Mouse (Mus musculus) CD4-positive, CD25-positive, alpha-beta regulatory T cell, adult 4 months (primary cell): ENCODE results near the gene March11. TPM values are rescaled to one million over a fixed set of nuclear protein-coding genes. Genes with fewer than 3 reads are reported as not detected.

Experiments used
- ATAC-seq: one replicate; pipeline ENCODE4 v1.8.0; 2017
- polyA plus RNA-seq, 2 experiments: library from polyadenylated mRNA; unstranded; fragments of 100-300 nt; shearing (Covaris generic); gene quantifications; one replicate each; pipeline ENCODE4 v1.2.1; 2017

March11 gene
- polyA plus RNA-seq = under 1 TPM in 1 of 2 experiments, not detected in 1; 0.42 TPM

- no peak for ATAC-seq
These were observed at the start of gene March11 for GRCm38 (mm10) chr15:26308629-26309230. March11 (plus strand) TSS chr15:26309048.

- no peak for ATAC-seq
These were observed 46.5 kb upstream of the March11 start for GRCm38 (mm10) chr15:26262336-26262735.

- no peak for ATAC-seq
These were observed 39.3 kb upstream of the March11 start for GRCm38 (mm10) chr15:26269596-26269995.

- no peak for ATAC-seq
These were observed 32.8 kb upstream of the March11 start for GRCm38 (mm10) chr15:26276035-26276511.

GRCm38 (mm10) chr15:26276608-26277007, 32.2 kb upstream of the March11 start:
- no peak for ATAC-seq

GRCm38 (mm10) chr15:26291871-26292270, 17.0 kb upstream of the March11 start:
- ATAC-seq = no peak

GRCm38 (mm10) chr15:26292811-26293210, 16.0 kb upstream of the March11 start:
- ATAC-seq = no peak

GRCm38 (mm10) chr15:26293215-26293614, 15.6 kb upstream of the March11 start:
- no peak for ATAC-seq

- ATAC-seq = no peak
These were observed 10.2 kb upstream of the March11 start for GRCm38 (mm10) chr15:26298668-26299067.

GRCm38 (mm10) chr15:26309291-26309931, 563 bp downstream of the March11 start:
- ATAC-seq = no peak

- ATAC-seq = no peak
These were observed 11.0 kb downstream of the March11 start for GRCm38 (mm10) chr15:26319866-26320265.

GRCm38 (mm10) chr15:26320402-26320801, 11.6 kb downstream of the March11 start:
- ATAC-seq = no peak

GRCm38 (mm10) chr15:26322804-26323203, 14.0 kb downstream of the March11 start:
- no peak for ATAC-seq

GRCm38 (mm10) chr15:26327157-26327556, 18.3 kb downstream of the March11 start:
- no peak for ATAC-seq

- ATAC-seq = no peak
These were observed 26.9 kb downstream of the March11 start for GRCm38 (mm10) chr15:26335791-26336190.

- no peak for ATAC-seq
These were observed 28.9 kb downstream of the March11 start for GRCm38 (mm10) chr15:26337775-26338174.

- ATAC-seq = no peak
These were observed 29.5 kb downstream of the March11 start for GRCm38 (mm10) chr15:26338343-26338742.

- no peak for ATAC-seq
These were observed 31.6 kb downstream of the March11 start for GRCm38 (mm10) chr15:26340490-26340889.

- ATAC-seq = no peak
These were observed 32.1 kb downstream of the March11 start for GRCm38 (mm10) chr15:26340966-26341365.

GRCm38 (mm10) chr15:26344329-26344728, 35.5 kb downstream of the March11 start:
- ATAC-seq = no peak

GRCm38 (mm10) chr15:26353656-26354055, 44.8 kb downstream of the March11 start:
- ATAC-seq = no peak

GRCm38 (mm10) chr15:26365344-26365743, 56.5 kb downstream of the March11 start:
- ATAC-seq = no peak

- no peak for ATAC-seq
These were observed 57.7 kb downstream of the March11 start for GRCm38 (mm10) chr15:26366511-26366910.

- ATAC-seq = no peak
These were observed 64.9 kb downstream of the March11 start for GRCm38 (mm10) chr15:26373759-26374158.
